16 mouse cellular contexts compared by ENCODE assay signal in the genomic region with DNA sequence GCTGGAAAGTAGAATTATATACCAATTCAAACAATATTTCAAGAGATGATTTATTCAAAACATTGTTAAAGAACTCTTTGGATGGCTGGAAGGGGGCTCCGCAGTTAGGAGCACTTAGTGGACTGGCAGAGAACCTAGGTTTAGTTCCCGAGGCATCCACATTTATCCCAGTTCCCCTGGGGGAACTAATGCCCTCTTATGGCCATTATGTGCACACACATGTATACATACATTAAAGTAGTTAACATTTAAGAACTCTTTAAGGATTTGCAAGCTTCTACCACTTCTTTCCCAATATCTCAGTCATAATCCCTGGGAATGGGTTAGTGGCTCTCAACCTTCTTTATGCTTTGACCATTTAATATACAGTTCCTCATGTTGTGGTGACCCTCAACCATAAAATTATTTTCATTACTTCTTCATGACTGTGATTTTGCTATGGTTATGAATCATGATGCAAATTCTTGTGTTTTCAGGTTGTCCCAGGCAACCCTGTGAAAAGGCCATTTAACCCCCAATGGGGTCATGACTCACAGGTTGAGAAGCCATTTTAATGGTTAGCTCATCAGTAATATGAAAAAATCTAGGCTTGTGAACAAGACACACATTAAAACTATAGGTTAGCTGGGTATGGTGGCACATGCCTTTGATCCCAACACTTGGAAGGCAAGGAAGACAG. TPM values are rescaled to one million over a fixed set of nuclear protein-coding genes. Genes with fewer than 3 reads are reported as not detected.
DNase-seq lines count a peak whose midpoint lies in the region; ATAC-seq and TF ChIP-seq lines count a peak whose summit lies in the region.
"Had no signal": no experiment of that assay in that cellular context is flagged by ENCODE, and none has a peak within 500 bp of the region (broad histone marks: within the 10 kb centered on the region; RNA-seq: fewer than 3 reads in every experiment).

No protein-coding gene starts in this region.

- peak; percentile 68 for TF ChIP-seq CTCF in layer of hippocampus, adult 2 months (conservative IDR thresholded peaks at IDR 0.05)

- no peaks in the 10 kb centered on the region for H3K27me3 ChIP-seq in embryonic facial prominence, embryonic 11.5 days (ENCODE audit: control insufficient read depth, insufficient read depth, low read length)
- H3K27me3 ChIP-seq in embryonic facial prominence, embryonic 10.5 days (replicated peaks; ENCODE audit: low read depth, poor library complexity, severe bottlenecking): no peaks in the 10 kb centered on the region
- no peaks in the 10 kb centered on the region for H3K27me3 ChIP-seq in limb, embryonic 10.5 days (ENCODE audit: low read depth, poor library complexity, severe bottlenecking)

- no peak overlapping the region for H3K9ac ChIP-seq in embryonic facial prominence, embryonic 11.5 days (replicated peaks; ENCODE audit: low read length)

- no peaks in the 10 kb centered on the region for H3K9me3 ChIP-seq in embryonic facial prominence, embryonic 11.5 days (replicated peaks; ENCODE audit: control insufficient read depth, low read length)
- H3K9me3 ChIP-seq in embryonic facial prominence, embryonic 10.5 days: no peaks in the 10 kb centered on the region
- H3K9me3 ChIP-seq in limb, embryonic 10.5 days (replicated peaks): no peaks in the 10 kb centered on the region

- H3K36me3 ChIP-seq in embryonic facial prominence, embryonic 11.5 days (replicated peaks; ENCODE audit: control insufficient read depth, insufficient read depth, low read depth, low read length): no peaks in the 10 kb centered on the region
- no peaks in the 10 kb centered on the region for H3K36me3 ChIP-seq in embryonic facial prominence, embryonic 10.5 days (replicated peaks)
- H3K36me3 ChIP-seq in limb, embryonic 10.5 days: no peaks in the 10 kb centered on the region

- 66% methylated on average over 2 of the region's 2 CpGs for WGBS in embryonic facial prominence, embryonic 11.5 days
- 77% methylated on average over 2 of the region's 2 CpGs for WGBS in embryonic facial prominence, embryonic 10.5 days
- WGBS in limb, embryonic 10.5 days: 73% methylated on average over 2 of the region's 2 CpGs

- no peak overlapping the region for H3K27ac ChIP-seq in embryonic facial prominence, embryonic 11.5 days (replicated peaks; ENCODE audit: low read depth, low read length)
- H3K27ac ChIP-seq in embryonic facial prominence, embryonic 10.5 days (replicated peaks): no peak overlapping the region
- no peak overlapping the region for H3K27ac ChIP-seq in layer of hippocampus, adult 2 months
- H3K27ac ChIP-seq in limb, embryonic 10.5 days: no peak overlapping the region

- ATAC-seq in embryonic facial prominence, embryonic 11.5 days (replicated peaks; ENCODE audit: insufficient number of reproducible peaks, low FRiP score, low TSS enrichment, low read depth): no peak
- no peak for ATAC-seq in erythroblast, adult 5-6 weeks (replicated peaks; ENCODE audit: low FRiP score, poor library complexity, severe bottlenecking)
- ATAC-seq: hindbrain, embryonic 16.5 days had no signal

- H3K4me1 ChIP-seq in embryonic facial prominence, embryonic 11.5 days (ENCODE audit: control insufficient read depth, insufficient read depth, low read length): no peaks in the 10 kb centered on the region
- peaks cover 13% of the 10 kb centered on the region for H3K4me1 ChIP-seq in embryonic facial prominence, embryonic 10.5 days
- H3K4me1 ChIP-seq in limb, embryonic 10.5 days: peaks cover 4% of the 10 kb centered on the region; the same call in 1 of the 2 replicates

- peak; percentile 18 for DNase-seq in embryonic facial prominence, embryonic 11.5 days (ENCODE audit: low spot score)
- DNase-seq in embryonic facial prominence, embryonic 10.5 days (ENCODE audit: low spot score): no peak
- no peak for DNase-seq in layer of hippocampus, adult 2 months (ENCODE audit: low spot score in 2 of 2)
- DNase-seq in layer of hippocampus, adult 9-10 months (ENCODE audit: low spot score): no peak
- DNase-seq in 3134 (ENCODE audit: extremely low read depth, insufficient read length, low spot score) (peak; percentile 53), ZHBTc4 (ENCODE audit: low read depth, low spot score) (peak; percentile 9)
- no peak for DNase-seq in limb, embryonic 10.5 days (ENCODE audit: low spot score)
- DNase-seq: adrenal gland, postnatal 36 days; cerebellum, adult 9-11 months; heart, postnatal 10 days; right cerebral cortex, adult 18-20 months; thymus, postnatal 4 days had no signal

- H3K4me3 ChIP-seq in embryonic facial prominence, embryonic 11.5 days (ENCODE audit: low read depth, low read length): no peak overlapping the region
- H3K4me3 ChIP-seq in embryonic facial prominence, embryonic 10.5 days: no peak overlapping the region
- H3K4me3 ChIP-seq in layer of hippocampus, adult 2 months: no peak overlapping the region
- H3K4me3 ChIP-seq in limb, embryonic 10.5 days: no peak overlapping the region
- H3K4me3 ChIP-seq: myocyte had no signal

- H3K4me2 ChIP-seq in embryonic facial prominence, embryonic 11.5 days (ENCODE audit: low read depth, low read length): no peak overlapping the region

RNA-seq across cellular contexts. Expression of a gene that starts 27.2 kb away (rescaled TPM):
- 44.1 and 52.1 TPM in 2 replicates for polyA plus RNA-seq in embryonic facial prominence, embryonic 11.5 days (2014; fragmentation: Nextera tagmentation; extraction: Ambion mirVana)
- polyA plus RNA-seq in embryonic facial prominence, embryonic 10.5 days (2016; fragmentation: Nextera tagmentation; extraction: Ambion mirVana): 23.6 and 33.4 TPM in 2 replicates
- 10 to 100 TPM; 14.2 to 16.9 TPM for total RNA-seq in layer of hippocampus, adult 2 months (2021)
- 57.2 and 66.6 TPM in 2 replicates for polyA plus RNA-seq in limb, embryonic 10.5 days (2016; fragmentation: Nextera tagmentation; extraction: Ambion mirVana)
- not detected in 2 replicates for total RNA-seq in erythroblast, adult 5-6 weeks (2015; ENCODE audit: low replicate concordance)
- not detected in 2 replicates for total RNA-seq in erythroblast, adult 5-6 weeks (2017; ENCODE audit: low replicate concordance)
- total RNA-seq: neutrophil, adult 5-6 weeks had no signal

Comparison
In these comparisons a context has a peak if more than half of its experiments do, and no peak if none do; other contexts are left out.
1. DNase-seq: peak in embryonic facial prominence, embryonic 11.5 days (single experiment), 3134 (single experiment) and ZHBTc4 (single experiment); none in embryonic facial prominence, embryonic 10.5 days (single experiment), layer of hippocampus, adult 2 months (0 of 2), layer of hippocampus, adult 9-10 months (single experiment) and limb, embryonic 10.5 days (single experiment).